In genomic region chr2:139966288-139966687, GRCm38 (mm10) we compare ENCODE assay signal across 9 mouse cellular contexts.
DNase-seq lines count a peak whose midpoint lies in the region; ATAC-seq and TF ChIP-seq lines count a peak whose summit lies in the region.
"Had no signal": no experiment of that assay in that cellular context is flagged by ENCODE, and none has a peak within 500 bp of the region (broad histone marks: within the 10 kb centered on the region; RNA-seq: fewer than 3 reads in every experiment).

No protein-coding gene starts in this region.

- ATAC-seq in hindbrain, embryonic 16.5 days = no peak
- ATAC-seq in hindbrain, postnatal 0 days = no peak

- H3K27me3 ChIP-seq in hindbrain, embryonic 10.5 days (ENCODE audit: insufficient read depth, poor library complexity, severe bottlenecking) = no peaks in the 10 kb centered on the region
- H3K27me3 ChIP-seq in hindbrain, embryonic 16.5 days (replicated peaks; ENCODE audit: control insufficient read depth, insufficient read depth, low read length) = no peaks in the 10 kb centered on the region
- no peaks in the 10 kb centered on the region for H3K27me3 ChIP-seq in E14TG2a.4 (ENCODE audit: insufficient read depth, low read length)
- no peaks in the 10 kb centered on the region for H3K27me3 ChIP-seq in hindbrain, postnatal 0 days (ENCODE audit: insufficient read depth, low read length)

- WGBS in hindbrain, embryonic 10.5 days = 63% methylated on average over 3 of the region's 3 CpGs
- WGBS in hindbrain, embryonic 16.5 days = 57% methylated on average over 3 of the region's 3 CpGs
- WGBS in hindbrain, postnatal 0 days = 59% methylated on average over 3 of the region's 3 CpGs

- DNase-seq in hindbrain, embryonic 10.5 days (ENCODE audit: low spot score) = peak; percentile 42
- peak; percentile 9 for DNase-seq in 3134 (ENCODE audit: extremely low read depth, insufficient read length, low spot score)
- peak; percentile 24 for DNase-seq in c-Kit-negative CD71-positive TER-119-positive erythroid progenitor cells, embryonic 14.5 days (ENCODE audit: low read depth, low spot score)
- peak; percentile 41 for DNase-seq in hindbrain, postnatal 0 days (ENCODE audit: low spot score)
- peak; percentile 46 for DNase-seq in lung, postnatal 25 days (ENCODE audit: low spot score)
- peak; percentile 83 for DNase-seq in thymus, postnatal 4 days

- peak; percentile 58 for TF ChIP-seq CTCF in E14TG2a.4 (conservative IDR thresholded peaks at IDR 0.05; ENCODE audit: low read length)
- TF ChIP-seq CTCF in hindbrain, postnatal 0 days (IDR thresholded peaks at IDR 0.05; ENCODE audit: low read depth) = peak; percentile 62

- no peaks in the 10 kb centered on the region for H3K36me3 ChIP-seq in hindbrain, embryonic 10.5 days
- H3K36me3 ChIP-seq in hindbrain, embryonic 16.5 days (ENCODE audit: control insufficient read depth, insufficient read depth, low read length) = no peaks in the 10 kb centered on the region
- H3K36me3 ChIP-seq in E14TG2a.4 (ENCODE audit: insufficient read depth, low read length) = no peaks in the 10 kb centered on the region
- H3K36me3 ChIP-seq in hindbrain, postnatal 0 days (ENCODE audit: insufficient read depth, low read length) = no peaks in the 10 kb centered on the region

- H3K9ac ChIP-seq in hindbrain, embryonic 16.5 days (ENCODE audit: low read depth, low read length) = no peak overlapping the region
- no peak overlapping the region for H3K9ac ChIP-seq in hindbrain, postnatal 0 days (replicated peaks; ENCODE audit: low read length)

- no peaks in the 10 kb centered on the region for H3K9me3 ChIP-seq in hindbrain, embryonic 10.5 days
- no peaks in the 10 kb centered on the region for H3K9me3 ChIP-seq in hindbrain, embryonic 16.5 days (ENCODE audit: control insufficient read depth, low read length)
- no peaks in the 10 kb centered on the region for H3K9me3 ChIP-seq in E14TG2a.4 (ENCODE audit: low read length)
- H3K9me3 ChIP-seq in hindbrain, postnatal 0 days (ENCODE audit: low read length) = no peaks in the 10 kb centered on the region

- H3K4me3 ChIP-seq in hindbrain, embryonic 10.5 days = no peak overlapping the region
- no peak overlapping the region for H3K4me3 ChIP-seq in hindbrain, embryonic 16.5 days (ENCODE audit: low read length)
- H3K4me3 ChIP-seq in E14TG2a.4 (replicated peaks; ENCODE audit: low read length) = no peak overlapping the region
- H3K4me3 ChIP-seq in hindbrain, postnatal 0 days (ENCODE audit: low read length) = no peak overlapping the region
- H3K4me3 ChIP-seq: erythroblast, embryonic 14.5 days had no signal

- H3K27ac ChIP-seq in hindbrain, embryonic 10.5 days = no peak overlapping the region
- no peak overlapping the region for H3K27ac ChIP-seq in hindbrain, embryonic 16.5 days (ENCODE audit: low read depth, low read length)
- H3K27ac ChIP-seq in hindbrain, postnatal 0 days = no peak overlapping the region

- no peak overlapping the region for H3K4me2 ChIP-seq in hindbrain, embryonic 16.5 days (ENCODE audit: low read length)
- no peak overlapping the region for H3K4me2 ChIP-seq in hindbrain, postnatal 0 days (ENCODE audit: low read depth, low read length)

- no peaks in the 10 kb centered on the region for H3K4me1 ChIP-seq in hindbrain, embryonic 10.5 days (replicated peaks)
- no peaks in the 10 kb centered on the region for H3K4me1 ChIP-seq in hindbrain, embryonic 16.5 days (ENCODE audit: control insufficient read depth, insufficient read depth, low read depth, low read length)
- no peaks in the 10 kb centered on the region for H3K4me1 ChIP-seq in E14TG2a.4 (replicated peaks; ENCODE audit: low read depth, low read length)
- no peaks in the 10 kb centered on the region for H3K4me1 ChIP-seq in hindbrain, postnatal 0 days (ENCODE audit: insufficient read depth, low read length)

Comparison
In these comparisons a context has a peak if more than half of its experiments do, and no peak if none do; other contexts are left out.
1. DNase-seq: peak in every context shown above with its lines; median percentile 83 in thymus, postnatal 4 days; 46 in lung, postnatal 25 days; 42 in hindbrain, embryonic 10.5 days; 41 in hindbrain, postnatal 0 days; 24 in c-Kit-negative CD71-positive TER-119-positive erythroid progenitor cells, embryonic 14.5 days; 9 in 3134.